Mouse (Mus musculus) right cerebral cortex, postnatal 4 days (tissue): ENCODE results near the gene Vav3.

Experiments
- DNase-seq: peaks from one replicate; pipeline ENCODE4 v3.0.0-alpha.2; 2022

Vav3 gene

DNA sequence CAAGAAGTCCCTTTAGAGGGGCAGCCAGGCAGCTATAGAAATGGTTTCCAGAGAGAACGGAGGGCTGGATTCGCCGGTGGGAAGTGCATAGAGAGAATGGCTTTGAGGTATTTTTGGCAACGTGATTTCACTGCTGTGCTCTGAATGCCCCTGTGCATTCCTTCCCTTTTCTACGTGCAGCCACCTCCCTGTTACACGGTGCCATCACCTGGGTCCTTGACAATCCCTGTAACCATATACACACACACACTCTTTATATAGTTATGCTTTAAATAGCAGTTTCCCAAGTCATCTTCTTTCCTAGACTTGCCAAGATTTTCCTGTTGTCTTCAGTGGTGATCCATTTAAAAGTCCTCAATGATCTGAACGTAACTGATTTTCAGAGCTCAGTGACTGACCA lies 181.7 kb downstream of the Vav3 start:
- no peak for DNase-seq

DNA sequence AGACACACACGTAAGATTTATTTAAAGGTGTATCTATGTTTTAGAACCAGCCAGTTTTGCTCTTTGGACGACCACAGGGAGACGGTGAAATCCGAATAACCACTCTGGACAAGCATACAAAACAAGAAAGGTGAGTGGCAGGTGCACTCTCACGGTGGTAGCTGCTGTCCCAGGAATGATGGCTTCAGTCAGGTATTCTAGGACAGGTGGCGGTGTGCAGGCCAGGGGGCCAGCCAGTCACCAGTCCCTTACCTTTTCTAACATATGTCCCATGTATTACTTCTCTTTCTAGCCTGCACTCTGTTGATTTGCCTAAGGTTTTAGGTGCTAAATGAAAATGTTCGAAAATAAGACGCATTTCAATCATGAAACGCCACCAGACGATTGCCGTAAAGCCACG lies 185.4 kb downstream of the Vav3 start:
- no peak for DNase-seq

DNA sequence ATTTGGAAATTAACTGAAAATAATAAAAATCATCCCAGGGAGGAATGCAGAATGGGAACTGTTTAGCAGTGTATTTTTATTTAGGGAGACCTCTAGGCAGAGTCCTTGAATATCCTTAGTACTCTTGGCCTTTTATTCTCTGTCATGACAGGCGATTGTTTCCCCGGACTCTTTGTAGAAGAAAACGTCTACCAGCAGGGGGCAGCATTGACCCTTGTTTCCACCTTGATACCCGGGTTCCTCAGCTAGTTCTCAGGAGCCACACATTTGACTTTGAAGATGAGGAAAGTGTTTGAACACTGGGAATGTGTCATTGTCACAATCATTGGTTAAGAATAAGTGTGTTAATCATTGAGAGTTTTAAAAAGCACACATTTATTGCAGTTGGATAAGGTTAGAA lies 185.8 kb downstream of the Vav3 start:
- DNase-seq: peak; percentile 95

DNA sequence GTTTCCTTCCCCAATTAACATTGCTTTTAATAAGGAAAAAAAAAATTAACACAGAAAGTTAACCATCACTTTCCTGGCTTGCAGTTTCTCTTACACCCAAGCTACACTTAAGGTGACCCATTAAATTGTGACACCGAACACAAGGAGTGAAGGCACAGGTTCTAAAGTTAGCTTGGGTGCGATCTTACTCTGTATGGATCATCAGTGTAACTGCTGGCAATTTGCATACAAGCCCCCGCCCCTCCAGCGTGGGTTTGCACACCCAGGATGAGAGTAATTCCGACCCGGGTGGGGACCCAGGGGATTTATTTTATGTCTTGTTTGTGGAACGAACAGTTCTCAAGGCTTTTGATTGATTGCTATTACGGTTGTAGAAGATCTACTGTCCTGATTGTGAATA lies 186.2 kb downstream of the Vav3 start:
- no peak for DNase-seq

DNA sequence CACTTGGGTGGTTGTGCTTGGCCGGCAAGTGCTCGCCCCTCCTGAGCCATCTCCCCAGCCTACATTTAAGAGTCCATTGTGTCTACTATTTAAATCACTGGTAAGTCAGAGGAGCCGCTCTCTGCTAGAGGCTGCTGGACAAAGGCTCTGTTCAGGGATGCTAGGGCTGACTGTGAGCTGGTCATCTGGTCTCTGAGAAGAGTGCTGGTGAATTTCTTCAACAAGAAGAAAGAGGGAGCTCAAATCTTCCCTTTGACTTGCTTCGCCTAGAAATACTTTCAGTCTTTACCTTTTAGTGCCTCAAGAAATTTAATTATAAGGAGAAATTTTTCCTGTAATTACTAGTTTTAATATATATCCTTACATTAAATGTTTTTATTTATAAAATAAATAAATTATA lies 188.2 kb downstream of the Vav3 start:
- DNase-seq: no peak

DNA sequence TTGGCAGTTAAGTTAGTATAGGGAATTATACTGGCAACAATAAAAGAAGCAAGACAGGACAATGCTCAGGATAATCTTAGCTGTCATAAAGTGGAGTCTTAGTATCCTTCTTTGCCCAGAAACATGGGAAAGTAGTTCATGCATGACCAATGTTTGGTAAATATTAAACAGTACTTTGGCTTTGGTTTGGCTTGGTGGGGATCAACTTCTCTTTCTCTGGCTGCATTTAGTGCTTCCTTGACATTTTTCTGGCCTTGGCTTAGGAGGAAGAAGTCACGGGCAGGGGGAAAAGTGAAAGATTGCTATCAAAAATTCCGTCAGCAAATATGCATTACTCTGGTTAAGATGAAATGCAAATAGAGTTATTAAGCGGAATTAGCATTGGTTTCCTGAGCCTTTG lies 197.2 kb downstream of the Vav3 start:
- DNase-seq: no peak

DNA sequence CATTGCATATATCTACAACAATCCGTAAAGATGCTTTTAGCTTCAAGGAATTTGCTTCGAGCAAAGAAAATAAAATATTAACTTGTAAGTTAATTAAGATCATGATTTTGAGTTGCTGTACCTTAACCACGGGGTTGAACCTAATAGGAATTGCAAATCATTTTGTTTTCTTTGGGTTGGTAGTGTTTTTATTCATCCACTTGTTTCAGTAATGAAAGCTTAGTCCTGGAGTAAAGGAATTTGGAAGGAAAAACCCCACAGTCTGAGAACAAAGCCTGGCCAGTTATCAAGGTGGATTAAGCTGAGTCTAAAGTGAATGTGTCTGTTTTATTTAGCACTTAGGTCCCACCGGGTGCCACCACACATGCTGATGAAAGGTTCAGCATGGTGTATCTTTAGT lies 199.6 kb downstream of the Vav3 start:
- DNase-seq: no peak

DNA sequence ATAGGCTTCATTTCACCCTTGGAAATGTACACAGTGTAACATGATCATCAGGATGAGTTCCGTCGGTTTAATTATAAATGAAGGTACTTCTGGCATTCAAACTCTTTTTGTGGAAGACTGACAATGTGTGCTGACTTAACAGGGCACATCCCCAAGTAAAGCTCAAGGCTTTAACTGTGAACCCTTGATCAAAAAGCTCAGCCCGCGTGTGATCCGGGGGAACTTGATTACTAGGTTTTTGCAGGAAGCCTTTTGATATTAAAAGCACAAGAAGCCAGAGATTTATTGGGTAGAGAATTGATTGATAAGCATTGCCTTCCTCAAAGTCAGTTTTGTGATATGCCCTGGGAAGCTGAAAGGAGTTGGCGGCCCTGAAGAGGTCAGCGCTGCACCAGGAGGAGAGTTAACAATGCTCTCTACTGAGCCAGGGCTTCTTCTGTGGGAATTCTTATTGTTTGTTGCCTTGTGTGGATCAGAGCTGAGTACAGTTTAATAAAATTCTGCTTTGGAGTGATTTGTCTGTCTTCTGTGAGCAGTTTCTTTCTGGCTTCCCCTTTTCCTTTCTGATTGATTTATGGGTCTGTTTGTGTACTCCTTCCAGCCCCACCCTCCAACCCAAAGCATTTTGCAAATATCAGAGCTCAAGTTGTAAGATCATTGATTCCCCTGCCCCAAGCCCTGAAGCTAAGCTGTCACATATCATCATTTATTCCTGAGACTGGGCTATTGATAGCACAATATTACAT lies 204.2 kb downstream of the Vav3 start:
- no peak for DNase-seq

DNA sequence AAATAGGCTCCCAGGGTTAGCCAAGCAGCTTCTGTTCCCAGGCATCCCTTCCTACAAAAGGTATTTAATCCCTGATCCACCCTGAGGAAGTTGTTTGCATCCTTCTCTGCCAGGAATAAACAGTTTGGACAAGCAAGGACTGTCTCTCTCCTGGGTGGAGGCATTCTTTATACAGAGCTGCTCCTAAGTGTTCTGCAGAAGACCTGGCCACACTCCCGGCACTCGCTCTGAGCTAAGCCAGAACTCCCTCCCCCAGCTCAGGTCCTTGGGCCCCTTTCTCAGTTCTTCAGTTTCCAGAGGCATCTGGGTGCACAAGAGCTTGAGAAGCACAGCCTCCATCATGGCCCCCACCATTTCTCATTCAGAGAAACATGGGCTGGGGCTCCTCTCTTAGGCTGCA lies 216.9 kb downstream of the Vav3 start:
- DNase-seq: no peak

DNA sequence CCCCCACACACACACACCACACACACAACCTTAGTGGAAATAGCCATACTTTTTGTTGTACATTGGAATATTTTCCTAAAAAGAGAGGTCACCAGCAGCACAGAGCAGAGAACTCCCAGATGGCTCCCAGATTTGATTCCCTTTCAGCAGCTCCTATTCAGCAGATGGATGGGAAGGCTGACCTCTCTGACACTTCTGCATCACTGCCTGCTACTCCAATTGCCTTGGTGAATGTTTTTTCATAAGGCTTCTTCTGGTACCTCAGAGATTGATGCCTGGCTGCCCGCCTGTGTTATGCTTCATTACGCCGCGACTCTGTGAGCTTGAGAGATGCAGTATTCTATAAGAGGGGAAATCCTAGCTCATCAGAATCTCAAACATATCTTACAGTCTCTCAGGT lies 220.8 kb downstream of the Vav3 start:
- DNase-seq: no peak

DNA sequence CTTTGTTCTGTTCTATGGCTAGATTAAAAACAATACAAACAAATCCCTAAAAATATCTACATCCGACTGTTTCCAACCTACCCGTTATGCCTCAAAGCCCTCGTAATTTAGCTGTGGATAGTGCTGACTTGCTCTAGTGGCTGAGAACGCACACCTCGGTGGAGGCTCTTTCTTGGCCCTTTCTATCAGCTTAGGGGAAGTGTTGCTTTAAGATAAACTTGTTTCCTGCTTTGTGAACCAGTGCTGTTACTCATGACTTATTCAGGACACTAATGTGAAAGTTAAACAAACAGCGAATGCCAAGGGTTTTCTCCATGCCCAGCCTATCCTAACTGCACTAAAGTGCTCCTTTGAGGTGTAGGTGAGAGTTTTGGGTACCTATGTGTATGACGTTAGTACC lies 221.3 kb downstream of the Vav3 start:
- no peak for DNase-seq

DNA sequence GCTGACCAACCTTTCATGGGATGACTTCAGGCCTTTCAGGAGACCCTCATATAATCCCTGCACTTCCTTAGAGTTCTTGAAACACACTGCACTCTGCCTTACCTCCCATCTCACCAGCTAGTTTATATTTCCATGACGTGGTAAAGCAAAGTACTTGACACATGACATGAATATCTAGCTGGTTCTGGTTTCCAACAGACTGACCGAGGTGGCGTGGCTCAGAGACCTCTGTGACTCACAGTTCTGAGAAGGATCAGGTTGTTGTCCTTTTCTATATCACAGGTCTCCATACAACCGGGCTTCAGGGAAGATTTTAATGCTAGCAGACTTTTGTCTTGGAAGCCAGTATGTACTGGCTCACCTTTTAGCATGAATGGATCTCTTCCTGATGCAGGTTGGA lies 221.8 kb downstream of the Vav3 start:
- DNase-seq: no peak

DNA sequence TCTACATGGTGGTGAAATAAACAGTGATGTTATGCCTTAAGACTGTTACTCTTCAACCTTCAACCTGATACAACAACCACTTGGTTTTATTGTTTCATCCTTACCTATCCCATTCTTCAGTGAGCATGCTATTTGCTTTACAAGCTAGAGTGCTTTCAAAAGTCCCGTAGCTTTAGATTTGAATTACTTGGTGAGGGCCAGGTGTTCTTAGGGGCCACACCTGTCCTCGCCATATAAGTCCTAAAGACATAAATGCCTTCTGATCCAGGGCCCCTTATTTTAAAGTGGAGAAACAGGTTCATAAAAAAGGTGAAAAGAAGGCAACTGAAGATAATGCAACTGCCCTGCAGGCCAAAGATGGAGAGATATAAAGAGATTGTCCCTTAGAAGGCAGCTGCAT lies 224.0 kb downstream of the Vav3 start:
- no peak for DNase-seq

DNA sequence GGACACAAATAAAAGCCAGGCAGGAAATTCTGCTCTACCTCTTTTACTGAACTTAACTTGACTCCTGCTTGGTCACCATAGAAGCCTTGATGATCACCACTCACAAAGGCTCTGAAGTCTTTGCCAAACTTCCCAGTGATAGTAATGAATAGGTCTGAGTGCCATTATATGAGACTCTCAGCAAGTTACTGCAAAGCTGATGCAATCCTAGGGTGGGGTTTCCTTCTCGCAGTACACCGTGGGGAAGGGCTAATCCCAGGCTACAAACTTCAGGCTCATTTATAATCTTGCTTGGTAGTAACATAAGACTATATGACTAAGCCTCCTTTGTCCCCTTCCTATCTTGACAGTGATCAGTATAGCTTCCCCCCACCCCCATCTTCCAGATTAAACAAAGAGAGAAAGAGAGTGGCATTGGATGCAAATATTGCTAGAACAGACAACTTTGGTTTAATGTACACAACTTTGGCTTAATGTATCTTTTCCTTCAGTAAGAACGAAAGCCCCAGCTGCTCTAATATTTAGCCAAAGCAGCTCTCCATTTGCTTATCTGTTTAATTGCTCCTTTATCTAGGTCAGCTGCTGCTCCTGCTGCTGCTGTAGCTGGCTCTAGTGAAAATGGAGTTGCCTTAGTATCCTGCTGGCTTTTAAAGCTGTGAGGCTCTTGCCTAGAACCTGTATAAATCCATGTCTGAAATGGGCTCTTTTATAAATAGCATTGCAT lies 228.3 kb downstream of the Vav3 start:
- DNase-seq: no peak

DNA sequence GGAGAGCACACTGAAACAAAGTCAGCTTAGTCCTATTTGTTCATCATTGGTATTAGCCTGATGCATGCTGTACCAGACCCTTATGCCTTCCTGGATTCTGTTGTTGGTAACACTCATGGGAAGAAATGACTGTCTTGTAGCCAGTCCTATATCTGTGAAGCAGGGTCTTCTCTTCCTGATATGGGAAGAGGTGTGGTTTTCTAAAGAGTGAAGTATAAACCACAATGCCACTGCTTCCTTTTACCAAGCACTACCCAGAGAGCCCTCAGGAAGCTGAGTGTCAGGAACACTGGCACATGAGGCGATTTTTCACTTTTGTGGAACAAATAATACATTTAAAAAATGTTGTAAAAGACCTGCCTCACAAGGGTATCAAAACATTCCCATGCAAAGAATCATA lies 231.0 kb downstream of the Vav3 start:
- no peak for DNase-seq

DNA sequence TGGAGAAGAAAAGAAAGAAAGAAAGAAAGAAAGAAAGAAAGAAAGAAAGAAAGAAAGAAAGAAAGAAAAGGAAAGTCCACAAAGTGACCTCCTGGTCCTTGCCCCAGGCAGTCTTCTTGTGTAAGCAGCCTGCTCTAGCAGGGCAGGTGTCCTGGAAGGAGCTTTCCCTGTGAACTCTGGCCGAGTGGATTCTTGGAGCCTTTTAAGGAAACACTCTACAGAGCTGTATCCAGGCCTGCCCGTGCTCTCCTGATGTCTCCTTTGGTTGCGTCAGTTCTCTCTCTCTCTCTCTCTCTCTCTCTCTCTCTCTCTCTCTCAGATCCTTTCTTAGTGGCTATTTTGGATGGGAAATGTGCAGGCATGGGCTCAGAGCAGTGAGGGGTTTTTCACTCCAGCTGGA lies 232.4 kb downstream of the Vav3 start:
- DNase-seq: no peak

DNA sequence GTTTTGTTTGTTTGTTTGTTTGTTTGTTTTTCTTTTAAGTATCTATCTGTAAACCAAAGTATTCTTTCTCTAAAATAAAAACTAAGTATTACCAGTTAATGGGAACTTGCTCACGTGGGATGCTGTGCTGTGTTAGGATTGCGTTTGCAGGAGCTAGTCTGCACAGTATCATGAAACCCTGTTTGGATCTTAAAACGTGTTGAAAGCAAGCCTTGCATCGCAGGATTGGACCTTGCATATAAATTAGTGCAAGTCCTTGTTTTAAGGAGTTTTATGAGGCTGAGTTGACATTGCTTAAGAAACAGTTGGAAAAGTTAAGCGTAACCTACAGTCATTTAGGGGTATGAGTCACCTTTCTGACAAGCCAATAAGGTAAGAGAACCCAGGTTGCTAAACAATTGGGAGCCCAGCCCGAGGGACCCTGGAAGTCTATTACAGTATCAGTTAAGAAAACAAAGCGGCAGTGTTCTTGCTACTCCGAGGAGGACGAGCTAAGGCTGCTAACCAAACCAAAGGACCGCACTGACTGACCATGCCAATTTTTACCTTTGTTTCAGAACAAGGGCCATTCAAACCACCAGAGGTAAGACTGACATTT lies 233.2 kb downstream of the Vav3 start:
- DNase-seq: no peak

DNA sequence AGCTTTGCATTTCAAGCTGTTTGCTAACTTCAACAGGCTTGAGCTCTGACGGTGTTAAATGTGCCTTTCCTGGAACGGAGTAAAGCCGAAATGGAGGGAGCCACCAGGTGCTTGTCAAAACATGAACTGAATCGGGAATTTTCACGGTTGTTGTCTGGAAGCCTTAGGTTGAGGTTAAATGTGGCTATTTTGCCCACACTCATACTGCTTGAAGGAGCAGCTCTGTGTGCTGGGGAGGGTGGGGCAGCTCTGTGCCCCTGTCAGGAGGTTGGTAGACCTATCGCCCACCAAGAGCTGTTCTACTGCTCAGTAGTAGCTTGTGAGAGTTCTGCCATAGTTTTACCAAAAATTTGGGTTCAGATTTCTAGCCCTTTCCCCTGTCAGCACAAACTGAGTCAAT lies 233.7 kb downstream of the Vav3 start:
- DNase-seq: no peak

DNA sequence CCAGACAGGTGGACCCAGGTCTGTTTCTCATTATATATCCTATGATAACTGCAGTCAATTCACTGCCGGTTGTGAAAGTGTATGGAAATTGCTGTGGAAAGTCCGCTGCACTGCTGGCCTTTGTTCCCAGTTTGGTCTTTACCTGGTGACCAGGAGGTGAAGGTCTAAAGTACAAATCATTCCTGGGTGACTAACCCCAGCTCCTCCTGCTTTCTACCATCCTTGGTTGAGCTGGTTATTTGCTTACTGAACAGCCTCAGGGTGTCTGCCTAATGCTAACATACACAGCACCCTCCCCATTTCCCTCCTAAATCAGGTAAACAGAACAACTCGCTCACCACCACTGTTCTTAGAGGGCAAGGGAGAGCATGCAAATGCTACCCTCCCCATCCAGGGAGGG lies 237.9 kb downstream of the Vav3 start:
- DNase-seq: no peak

DNA sequence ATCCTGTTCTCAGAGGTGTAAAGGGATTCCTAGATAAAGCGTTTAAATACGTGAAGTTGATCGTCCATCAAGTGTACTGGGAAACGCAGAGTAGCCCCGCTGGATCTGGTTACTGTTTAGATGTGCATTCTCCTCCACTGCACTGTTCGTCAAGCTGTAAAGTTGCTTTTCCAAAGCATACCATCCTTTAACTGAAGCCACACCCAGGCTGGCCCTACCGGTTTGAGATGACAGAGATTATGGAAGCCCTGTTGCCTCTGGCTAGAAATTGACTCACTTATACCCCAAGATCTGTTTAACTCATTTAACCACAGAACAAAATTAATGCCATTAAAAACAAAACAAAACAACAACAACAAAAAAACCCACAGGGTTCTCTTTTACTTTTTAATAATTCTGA lies 238.5 kb downstream of the Vav3 start:
- DNase-seq: no peak

DNA sequence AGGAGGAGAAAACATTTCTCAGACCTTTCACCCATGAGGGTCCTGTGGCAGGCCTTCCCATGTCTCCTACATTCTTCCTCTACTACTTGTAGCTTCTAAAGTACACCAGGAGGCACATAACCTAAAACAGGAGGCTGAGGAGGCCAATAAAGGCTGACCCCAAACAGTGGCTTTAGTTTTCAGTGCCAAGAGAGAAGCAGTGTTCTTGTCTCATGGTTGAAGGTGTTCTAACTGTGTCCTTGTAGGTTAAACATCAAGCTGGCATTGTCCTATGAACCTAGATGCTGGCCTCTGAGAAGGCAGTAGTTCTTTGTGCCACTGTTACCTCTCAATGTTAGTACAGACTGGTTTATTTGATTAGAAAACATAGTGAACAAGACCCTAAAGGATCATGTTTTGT lies 245.5 kb downstream of the Vav3 start:
- no peak for DNase-seq

DNA sequence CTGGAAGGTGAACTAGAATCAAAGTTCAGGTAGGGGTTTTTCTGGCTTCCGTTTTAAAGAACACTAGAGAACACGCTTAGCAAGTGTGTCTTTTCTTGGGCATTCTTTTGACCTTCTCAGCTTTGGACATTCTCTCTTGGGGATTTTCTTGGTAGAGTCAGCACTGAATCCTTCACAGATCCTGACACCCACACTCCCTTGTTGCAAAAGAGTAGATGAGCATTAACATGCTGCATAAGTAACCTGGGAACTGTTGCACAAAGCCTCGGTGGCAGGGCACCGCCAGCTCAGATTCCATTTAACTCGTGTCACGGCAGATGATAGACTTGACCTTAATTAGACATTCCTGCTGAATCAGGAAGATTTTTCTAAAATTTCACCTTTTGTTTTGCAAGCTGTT lies 252.5 kb downstream of the Vav3 start:
- DNase-seq: no peak

DNA sequence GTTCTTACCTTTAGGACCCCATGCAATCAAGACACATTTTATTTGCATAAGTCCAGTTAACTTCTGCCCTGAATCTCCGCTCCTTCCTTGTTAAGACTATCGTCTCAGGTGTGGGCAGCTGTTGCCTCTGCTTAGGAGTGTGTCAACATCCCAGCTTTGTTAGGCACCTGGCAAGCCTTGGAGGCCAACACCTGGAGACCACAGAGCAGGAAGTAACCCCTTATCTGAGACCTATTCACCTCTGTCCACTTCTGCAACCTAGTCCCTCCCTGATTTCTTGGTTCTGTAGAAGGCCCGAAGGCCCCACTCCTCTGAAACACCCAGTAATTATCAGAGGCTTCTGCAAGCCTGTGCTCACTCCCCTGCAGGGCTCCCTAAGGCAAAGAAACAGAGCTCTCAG lies 255.6 kb downstream of the Vav3 start:
- DNase-seq: no peak

DNA sequence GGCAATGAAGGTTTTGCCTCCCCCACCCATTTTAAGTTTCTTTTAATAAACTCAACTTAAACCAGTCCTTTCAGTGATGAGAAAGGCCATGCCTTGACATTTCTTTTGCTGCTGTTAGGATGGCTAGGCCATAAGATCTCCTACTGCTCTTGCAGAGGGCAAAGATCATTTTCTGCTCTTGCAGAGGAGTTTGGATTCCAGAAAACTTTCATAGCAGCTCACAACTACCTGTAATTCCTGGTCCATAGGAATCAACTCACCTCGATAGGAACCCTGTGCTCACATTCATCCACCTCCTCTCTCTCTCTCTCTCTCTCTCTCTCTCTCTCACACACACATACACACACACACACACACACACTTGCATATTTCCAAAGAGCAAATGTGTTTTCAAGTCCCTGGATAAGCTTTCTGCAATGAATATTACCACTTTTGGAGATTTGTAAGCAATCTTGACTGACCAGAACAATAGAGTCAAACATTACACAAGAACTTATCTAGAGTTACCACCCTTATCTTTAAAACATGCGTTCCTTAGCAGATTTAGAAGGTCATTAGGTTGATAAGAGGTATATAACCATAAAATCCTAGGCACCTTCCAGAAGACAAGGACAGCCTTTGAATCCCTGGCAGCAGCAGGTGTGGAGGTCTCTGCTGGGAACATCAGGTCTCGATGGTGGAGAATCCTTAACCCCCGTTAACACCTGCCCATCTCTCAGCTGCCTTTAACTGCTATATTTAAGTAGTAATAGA lies 260.4 kb downstream of the Vav3 start:
- no peak for DNase-seq
